Mouse (Mus musculus) left cerebral cortex, adult 8-10 months (tissue): ENCODE data around the gene Olfr1395. TPM values are rescaled to one million over a fixed set of nuclear protein-coding genes. Genes with fewer than 3 reads are reported as not detected.
A peak's percentile ranks its signal among the peaks of the same experiment; 100 is the strongest.

Experiments used
- DNase-seq, 2 experiments: peaks; one replicate each; pipeline ENCODE4 v3.0.0; 2022; ENCODE audit warnings: low spot score in 2 of 2
- total RNA-seq, 4 experiments: library from RNA; stranded (reverse); gene quantifications; 2 replicates each; pipeline ENCODE4 v1.2.4; 2022

Gene Olfr1395
- not detected for total RNA-seq

DNA sequence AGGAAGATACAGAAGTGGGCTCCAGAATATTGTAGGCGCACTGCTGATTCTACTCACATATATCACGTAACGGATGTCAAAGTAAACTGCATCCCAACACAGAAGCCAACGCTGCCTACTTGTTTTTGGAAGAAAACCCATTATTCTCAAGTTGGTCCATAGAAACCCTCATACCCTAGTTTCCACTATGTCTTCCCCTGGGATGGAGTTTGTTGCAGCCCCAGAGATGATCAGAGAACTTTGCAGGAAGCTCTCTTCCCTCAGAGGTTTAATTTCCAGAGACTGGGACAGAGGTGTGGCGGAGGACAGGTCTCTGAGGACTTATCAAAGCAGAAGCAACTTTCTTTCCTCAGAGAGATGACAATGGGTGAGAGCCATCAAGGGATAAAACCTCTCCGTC, at the start of gene Olfr1395:
TSS of gene Olfr1395 (plus strand) at position 301 of the 400 bp plus-strand sequence.
- no peak for DNase-seq

DNA sequence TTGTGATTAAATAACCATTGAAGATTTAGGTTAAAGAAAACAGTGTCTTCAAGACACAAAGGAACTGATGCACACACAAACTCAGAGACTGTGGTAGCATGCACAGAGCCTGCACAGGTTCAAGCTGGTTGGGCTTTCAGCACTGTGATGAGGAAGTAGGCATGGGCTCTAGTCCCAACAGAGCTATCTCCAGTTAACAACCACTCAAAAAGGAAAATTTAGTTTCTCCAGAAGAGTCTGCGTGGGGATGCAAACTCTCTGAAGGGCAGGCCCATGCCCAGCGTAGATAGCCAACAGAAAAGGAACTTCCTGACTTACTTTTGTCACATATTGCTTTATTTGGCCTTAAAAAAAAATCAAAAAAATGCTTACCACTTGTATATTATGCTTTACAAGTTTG, 49.3 kb upstream of the Olfr1395 start:
- no peak for DNase-seq

DNA sequence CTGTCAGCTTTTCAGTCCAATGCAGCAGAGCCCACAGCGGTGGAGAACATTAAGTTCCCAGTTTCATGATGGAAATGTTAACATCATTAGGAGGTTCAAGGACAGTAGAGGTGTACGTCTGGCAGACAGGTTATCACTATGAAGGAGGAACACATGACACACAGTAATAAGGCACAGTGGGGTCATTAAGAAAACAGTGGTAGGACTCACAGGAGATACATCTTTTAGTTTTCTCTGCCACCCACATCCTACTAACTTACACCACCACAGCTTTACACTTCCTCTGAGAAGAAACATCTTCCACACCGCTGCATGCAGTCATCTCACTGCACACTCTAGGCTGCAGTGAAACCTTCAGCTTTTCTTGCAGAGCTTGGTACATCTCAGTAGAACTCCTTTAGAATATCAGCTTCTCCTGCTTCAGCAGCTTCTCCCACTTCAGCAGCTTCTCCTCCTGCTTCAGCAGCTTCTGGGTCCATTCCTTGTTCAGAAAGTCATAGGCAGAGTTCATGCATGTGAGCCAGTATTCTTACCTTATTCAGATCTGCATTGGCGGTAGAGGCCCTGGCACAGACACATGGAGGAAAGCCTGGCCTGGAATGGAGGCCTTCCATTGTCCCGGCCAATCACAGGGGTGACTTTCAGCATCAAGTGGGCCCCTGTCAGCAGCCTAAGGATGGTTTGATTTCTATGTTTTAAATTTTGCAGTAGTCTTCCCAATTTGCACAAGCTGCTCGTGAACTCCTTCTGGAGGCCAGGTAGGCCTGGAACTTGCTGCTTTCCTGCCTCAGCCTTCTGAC, 48.0 kb upstream of the Olfr1395 start:
- no peak for DNase-seq

DNA sequence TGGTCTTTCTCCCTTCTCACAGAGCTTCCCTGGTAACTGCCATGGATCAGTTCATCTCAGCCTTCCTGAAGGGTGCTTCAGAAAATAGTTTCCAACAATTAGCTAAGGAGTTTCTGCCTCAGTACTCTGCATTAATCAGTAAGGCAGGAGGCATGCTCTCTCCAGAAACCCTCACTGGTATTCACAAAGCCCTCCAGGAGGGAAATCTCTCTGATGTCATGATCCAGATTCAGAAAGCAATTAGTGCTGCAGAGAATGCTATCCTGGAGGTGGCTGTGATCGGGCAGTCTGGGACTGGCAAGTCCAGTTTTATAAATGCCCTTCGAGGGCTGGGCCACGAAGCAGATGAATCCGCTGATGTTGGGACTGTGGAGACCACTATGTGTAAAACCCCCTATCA, 46.7 kb upstream of the Olfr1395 start:
- no peak for DNase-seq

- no peak for DNase-seq
These were observed 41.7 kb upstream of the Olfr1395 start for GRCm38 (mm10) chr11:49100409-49100808.

- no peak for DNase-seq
These were observed 40.6 kb upstream of the Olfr1395 start for GRCm38 (mm10) chr11:49101500-49101899.

GRCm38 (mm10) chr11:49103047-49103693, 38.9 kb upstream of the Olfr1395 start:
- DNase-seq = peak; percentile 56 to 59

DNA sequence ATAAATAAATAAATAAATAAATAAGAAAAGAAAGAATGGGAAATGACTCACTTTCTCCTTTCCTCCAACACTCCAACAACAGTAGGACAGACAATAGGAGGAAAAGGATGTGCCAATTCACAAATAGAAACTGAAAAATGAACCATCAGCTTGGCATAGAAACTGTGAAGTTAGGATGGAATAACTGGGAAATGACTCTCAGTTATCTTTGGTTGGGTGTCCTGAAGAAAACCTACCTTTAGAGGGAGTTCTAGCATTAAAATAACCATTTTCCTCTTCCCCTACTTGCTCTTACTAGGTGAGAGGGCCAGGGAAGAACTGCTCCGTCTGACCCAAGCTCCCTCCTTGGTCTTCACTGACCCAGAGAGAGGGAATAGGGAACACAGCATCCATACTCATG, 36.3 kb upstream of the Olfr1395 start:
- no peak for DNase-seq

DNA sequence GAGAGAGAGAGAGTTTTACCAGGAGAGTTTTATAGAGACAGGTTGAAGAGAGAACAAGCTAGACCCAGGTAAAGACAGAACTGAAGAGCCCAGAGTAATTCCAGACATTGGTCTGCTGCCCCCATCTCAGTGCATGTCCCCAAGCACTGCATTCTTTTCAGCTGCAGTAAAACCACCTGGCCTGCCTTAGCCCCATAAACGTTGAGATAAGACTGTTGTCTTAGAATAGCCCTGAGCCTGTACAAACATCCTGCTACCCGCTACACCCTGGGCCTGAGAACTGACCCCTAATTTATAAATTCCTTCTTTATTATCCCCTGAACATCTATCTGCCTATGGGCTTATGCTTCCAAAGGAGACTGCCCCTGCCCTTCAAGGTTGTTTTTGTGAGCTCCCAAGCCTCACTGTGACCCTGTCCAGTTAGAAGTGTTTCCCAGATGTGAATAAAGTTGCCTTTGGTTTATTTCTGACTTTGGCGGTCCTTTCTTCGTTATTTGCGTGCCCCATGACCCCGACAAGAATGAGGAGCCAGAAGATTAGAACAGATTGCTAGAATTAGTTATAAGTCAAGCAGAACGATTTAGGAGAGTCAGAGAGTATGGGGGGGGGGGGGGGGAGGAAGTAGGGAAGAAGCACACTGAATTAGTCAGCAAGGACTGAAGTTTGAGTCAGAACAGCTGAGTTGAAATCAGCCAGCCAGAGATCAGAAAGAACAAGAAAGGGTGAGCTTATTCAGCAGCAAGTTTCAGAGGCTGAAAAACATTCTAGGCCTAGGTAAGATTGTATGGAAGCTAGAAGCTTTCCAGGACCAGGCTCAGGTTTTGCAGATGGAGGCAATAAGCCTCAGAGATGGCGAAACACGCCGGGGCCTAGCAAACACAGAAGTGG, 34.2 kb upstream of the Olfr1395 start:
- no peak for DNase-seq

- no peak for DNase-seq
These were observed 33.2 kb upstream of the Olfr1395 start for GRCm38 (mm10) chr11:49108833-49109232.

GRCm38 (mm10) chr11:49111000-49111399, 31.1 kb upstream of the Olfr1395 start:
- DNase-seq = no peak

GRCm38 (mm10) chr11:49112624-49113219, 29.4 kb upstream of the Olfr1395 start:
- DNase-seq = peak in 1 of 2 experiments; percentile 36

DNA sequence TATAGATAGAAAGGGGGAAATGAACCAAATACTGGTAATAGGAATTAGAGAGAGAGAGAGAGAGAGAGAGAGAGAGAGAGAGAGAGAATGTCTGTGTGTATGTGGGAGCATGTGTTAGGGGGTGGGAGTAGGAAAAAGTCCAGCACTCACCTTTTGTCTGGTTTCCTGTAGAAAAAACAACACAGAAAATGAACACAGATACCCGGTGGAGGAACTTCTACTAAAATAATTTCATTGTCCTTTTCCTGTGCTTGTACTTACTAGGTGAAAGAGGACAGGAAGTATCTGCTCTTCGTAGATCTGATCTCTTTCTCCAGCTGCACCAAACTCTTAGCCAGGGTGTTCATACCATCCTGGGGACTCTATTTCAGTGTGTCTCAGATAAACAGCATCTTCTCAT, 27.9 kb upstream of the Olfr1395 start:
- DNase-seq = no peak

GRCm38 (mm10) chr11:49114774-49115173, 27.3 kb upstream of the Olfr1395 start, which contains the start of gene Olfr1396:
Olfr1396 (minus strand) TSS chr11:49114874.
- no peak for DNase-seq

- no peak for DNase-seq
These were observed 22.4 kb upstream of the Olfr1395 start for GRCm38 (mm10) chr11:49119635-49120034.

GRCm38 (mm10) chr11:49124169-49124568, 17.9 kb upstream of the Olfr1395 start:
- DNase-seq = no peak

DNA sequence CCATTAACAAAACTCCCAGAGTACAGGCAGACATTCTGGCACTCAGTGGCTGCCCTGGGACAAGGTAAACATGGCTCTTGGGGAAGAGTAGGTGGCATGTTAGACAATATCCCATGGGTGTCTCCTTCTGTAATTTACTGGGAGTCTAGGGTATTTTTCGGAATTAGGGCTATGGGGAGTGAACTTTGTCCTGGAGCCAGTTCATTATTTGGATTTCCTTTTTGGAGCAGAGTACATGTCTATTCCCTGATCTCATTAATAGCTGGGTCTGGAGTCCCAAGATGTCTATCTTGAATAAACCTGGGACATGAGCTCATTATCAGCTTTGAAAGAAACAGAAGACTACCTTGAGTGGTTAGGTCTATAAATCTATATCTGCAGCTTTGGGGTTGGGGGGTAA, 12.0 kb downstream of the Olfr1395 start, which contains the start of gene Olfr1394:
TSS of gene Olfr1394 (plus strand) at position 301 of the 400 bp plus-strand sequence.
- no peak for DNase-seq

GRCm38 (mm10) chr11:49156821-49157814, 15.0 kb downstream of the Olfr1395 start:
- no peak for DNase-seq

DNA sequence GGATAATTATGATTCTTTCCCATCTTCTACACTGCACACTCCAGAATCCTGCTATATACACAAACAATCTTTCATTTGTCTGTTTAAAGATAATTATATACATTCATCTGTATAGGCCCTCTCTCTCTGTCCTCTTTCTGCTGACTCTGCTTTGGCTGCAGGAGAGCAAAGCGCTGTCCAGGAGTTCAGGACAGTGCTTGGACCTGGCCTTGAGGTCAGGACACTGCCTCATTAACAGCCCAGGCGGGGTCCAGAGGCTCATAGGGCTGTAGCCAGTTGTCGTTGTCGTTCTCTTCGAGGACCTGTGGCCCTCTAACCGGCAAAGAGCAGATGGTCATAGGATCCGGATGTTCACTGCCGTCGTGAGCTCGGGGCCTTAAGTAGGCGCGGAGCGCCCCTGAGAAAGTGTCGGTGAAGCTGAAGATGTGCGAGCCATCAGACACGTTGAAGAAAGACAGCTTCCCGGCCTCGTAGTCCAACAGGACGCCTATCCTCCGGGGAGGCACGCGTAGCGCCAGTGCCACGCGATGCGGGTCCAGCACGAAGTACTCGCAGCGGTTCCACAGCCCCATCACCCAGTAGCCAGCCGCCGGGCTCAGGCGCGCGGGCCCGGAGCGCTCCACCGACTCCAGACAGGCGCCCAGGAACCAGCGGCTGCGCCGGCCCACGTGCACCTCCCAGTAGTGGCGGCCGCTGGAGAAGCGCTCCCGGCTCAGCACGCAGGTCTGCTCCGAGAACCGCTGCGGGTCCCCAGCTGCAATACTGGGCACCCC, 27.0 kb downstream of the Olfr1395 start:
- DNase-seq = peak in 1 of 2 experiments; percentile 4
